Mouse (Mus musculus): ENCODE results near the gene Vav1.

- TF ChIP-seq CTCF (IDR thresholded peaks at IDR 0.05; ENCODE audit: control insufficient read depth, insufficient read depth, low read length) = no peak
- no peak for TF ChIP-seq POLR2A (IDR thresholded peaks at IDR 0.05; ENCODE audit: borderline replicate concordance, control insufficient read depth, low read depth, low read length)
Observed at GRCm38 (mm10) chr17:57289252-57289651, 10.4 kb downstream of the Vav1 start.
